Mouse (Mus musculus) layer of hippocampus, adult 18-20 months (tissue): Measurements from ENCODE around the gene Txndc11. TPM values are rescaled to one million over a fixed set of nuclear protein-coding genes. Genes with fewer than 3 reads are reported as not detected.
A peak's percentile ranks its signal among the peaks of the same experiment; 100 is the strongest.
"Not testable (repeated sequence)": the region's sequence is repeated elsewhere in the genome, so short reads cannot be mapped to it uniquely, and the experiment has no call there.

Experiments
- DNase-seq, 2 experiments: peaks; one replicate each; pipeline ENCODE4 v3.0.0; 2022; ENCODE audit warnings: low spot score in 2 of 2
- long read RNA-seq: library from polyadenylated mRNA; stranded (forward); transcript quantifications from one replicate; pipeline ENCODE4 v2.0.0, GENCODE M21; 2021
- total RNA-seq, 2 experiments: library from RNA; stranded (reverse); gene quantifications; 2 replicates each; pipeline ENCODE4 v1.2.3; 2021

Txndc11 gene
- 10 to 100 TPM; 26.4 to 28.5 TPM for total RNA-seq
- long read RNA-seq, transcript Txndc11-201 (12 exons, 3,095 nt), result major isoform, 18 of 78 reads
- long read RNA-seq, partial matches to known transcripts, result 3 of 78 reads
- long read RNA-seq, other reads (novel, unspliced or antisense), result 52 of 78 reads

DNA sequence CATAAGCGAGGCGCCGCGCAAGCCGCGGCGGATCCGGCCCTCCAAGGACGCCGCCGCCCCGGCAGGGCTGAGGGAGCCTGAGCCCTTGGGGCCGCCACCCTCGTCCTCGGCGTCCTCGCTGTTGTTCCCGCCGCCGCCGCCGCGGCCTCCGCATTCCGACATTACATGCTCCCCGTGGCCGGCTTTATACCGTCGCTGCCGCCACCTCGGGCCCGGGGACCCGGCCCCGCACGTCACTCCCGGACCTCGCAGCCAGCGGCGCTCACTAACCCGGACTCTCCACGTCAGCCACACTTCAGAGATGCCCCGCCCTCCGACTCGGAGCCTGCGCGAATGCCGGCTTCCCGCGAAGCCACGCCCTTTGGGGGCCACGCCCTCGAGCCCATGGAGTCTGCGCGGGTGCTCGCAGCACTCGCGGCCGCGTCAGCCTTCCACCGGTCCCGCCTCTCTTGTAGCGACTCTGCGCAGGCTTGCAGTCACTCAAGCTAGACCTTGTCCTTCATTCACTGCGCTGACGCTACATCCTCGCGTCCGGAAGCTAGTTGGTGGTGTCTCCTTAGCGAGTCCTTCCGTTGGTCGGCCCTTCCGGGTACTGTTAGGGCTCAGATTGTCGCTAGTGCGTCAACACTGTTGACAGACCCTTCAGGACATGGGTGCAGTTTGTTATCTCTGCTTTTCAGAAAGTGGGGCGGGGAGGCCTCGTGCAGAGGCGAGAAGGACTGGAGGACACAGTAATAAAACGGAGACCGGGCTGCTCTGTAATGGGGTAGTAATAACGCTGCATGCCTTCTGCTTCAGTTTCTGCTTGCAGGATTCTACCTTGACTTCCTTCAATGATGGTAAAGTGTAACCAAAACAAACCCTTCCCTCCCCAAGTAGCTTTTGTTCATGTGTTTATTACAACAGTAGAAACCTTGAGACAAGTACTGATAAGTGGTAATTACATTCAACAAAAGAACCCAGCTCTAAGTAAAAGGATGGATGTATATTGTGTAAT lies at the start of gene Txndc11:
Gene Txndc11, minus strand, starts transcription at position 303 of the 997 bp plus-strand sequence.
- peak; percentile 99 for DNase-seq

DNA sequence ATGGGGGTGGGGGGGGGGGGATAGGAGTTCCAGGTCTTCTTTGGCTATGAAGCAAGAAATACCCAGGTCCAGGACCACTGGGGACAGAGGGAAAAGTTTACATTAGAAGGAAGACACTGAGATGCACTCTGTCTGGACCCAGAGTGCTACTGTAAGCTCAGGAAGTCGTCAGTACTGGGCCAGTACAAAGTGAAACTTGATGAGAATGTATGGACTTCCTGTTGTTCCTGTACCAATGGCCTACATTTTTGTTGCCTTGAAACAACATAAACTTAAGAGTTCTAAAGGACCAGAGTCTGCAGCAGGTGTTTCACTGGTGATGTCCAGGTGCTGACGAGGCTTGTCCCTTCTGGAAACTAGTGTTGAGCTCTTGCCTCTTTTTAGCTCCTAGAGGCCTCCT lies 43.0 kb upstream of the Txndc11 start:
- no peak for DNase-seq

DNA sequence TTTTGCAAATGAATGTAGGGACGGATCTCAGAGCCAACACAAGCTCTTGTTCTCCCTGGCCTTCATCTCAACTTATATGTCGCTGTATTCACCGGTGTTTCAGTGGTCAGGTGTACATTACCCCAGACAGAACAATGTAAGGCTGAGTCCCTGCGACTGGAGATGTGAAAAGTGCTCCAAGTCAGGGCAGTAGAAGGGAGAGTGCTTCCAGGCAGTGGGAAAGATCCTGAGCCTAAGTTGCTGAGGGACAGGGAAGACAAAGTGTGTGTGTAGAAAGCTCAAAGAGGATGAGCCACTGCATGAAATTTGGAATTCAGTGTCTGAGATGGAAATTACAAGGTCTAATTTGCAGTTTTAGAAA lies 42.4 kb upstream of the Txndc11 start:
- no peak for DNase-seq

- DNase-seq, result peak; percentile 88 to 92
These were observed 41.9 kb upstream of the Txndc11 start, which contains the start of gene Zc3h7a for GRCm38 (mm10) chr16:11176208-11176883. TSS of gene Zc3h7a (minus strand) at chr16:11176393.

DNA sequence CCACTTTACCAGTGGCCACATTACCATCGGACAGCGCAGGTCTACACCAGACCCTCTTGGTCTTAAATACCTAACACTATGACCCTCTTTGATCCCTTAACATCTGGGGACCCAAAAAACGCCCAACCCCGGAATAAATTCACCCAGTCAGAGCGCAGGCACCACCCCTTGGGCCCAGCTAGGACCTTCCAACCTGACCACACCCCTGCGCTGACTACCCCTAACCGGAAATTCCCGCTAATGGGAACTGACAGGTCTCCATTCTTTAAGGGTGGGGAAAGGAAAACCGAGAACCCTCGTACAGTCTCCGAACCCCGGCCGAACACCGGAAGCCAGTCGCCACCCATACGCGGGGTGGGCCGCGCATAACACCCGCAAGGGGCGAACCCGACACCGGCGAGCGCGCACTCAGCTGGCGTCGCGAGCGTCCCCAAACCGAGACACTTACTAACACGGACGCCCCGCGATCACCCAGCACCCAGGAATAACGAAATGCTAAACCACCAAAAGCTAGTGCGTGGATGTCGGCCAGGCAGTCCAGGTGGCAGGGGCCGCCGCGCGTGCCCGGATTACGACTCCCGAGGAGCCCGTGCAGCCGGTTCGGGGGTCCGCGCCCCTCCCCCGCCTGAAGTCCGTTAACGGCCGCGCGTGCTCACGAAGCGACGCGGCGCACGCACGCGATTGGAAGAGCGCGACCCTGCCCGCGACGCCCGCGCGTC lies 41.2 kb upstream of the Txndc11 start:
- no peak for DNase-seq

GRCm38 (mm10) chr16:11175100-11175488 lies 40.6 kb upstream of the Txndc11 start:
- no peak for DNase-seq

- peak; percentile 29 to 62 for DNase-seq
These were observed 40.2 kb upstream of the Txndc11 start for GRCm38 (mm10) chr16:11174671-11175081.

- no peak for DNase-seq
These were observed 37.2 kb upstream of the Txndc11 start for GRCm38 (mm10) chr16:11171679-11172078.

- peak; percentile 40 to 74 for DNase-seq
These were observed 32.0 kb upstream of the Txndc11 start for GRCm38 (mm10) chr16:11166431-11166830.

DNA sequence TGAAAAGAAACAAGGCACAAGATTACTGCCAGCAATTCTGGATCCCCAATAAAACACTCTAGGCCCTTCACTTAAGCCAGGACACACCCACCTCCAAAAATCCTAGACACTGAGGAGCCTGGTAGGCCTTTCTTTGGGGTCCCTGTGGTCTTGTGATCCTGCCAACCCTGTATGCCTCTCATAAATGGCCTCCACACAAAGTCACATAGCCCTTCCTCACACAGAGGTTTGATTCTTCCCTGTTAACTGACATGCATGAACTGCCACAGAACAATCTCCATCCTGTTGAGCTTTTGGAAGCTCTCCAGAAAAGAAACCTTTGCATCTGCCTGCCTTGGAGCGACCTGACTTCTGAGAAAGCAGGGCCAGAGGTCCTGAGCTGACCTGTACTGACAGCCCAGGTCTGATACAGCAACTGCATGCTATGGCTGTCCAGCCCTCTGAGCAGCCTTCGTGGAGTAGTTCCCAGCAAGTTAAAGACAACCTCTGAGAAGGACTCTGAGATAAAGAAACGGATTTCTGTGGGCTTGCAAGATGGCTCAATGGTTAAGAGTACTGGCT lies 30.3 kb upstream of the Txndc11 start:
- DNase-seq, result no peak

DNA sequence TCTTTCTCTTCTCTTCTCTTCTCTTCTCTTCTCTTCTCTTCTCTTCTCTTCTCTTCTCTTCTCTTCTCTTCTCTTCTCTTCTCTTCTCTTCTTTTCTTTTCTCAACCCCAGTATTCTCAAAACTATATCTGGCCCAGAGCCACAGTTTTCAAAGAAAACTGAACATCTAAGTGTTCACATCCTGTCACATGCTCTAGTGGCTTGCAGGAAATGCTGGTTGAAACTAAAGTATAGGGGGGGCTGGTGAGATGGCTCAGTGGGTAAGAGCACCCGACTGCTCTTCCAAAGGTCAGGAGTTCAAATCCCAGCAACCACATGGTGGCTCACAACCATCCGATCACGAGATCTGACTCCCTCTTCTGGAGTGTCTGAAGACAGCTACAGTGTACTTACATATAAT lies 23.3 kb upstream of the Txndc11 start:
- DNase-seq, result not testable (repeated sequence)

GRCm38 (mm10) chr16:11154500-11154899 lies 20.1 kb upstream of the Txndc11 start:
- no peak for DNase-seq

GRCm38 (mm10) chr16:11143706-11144483 lies 9.4 kb upstream of the Txndc11 start:
- peak; percentile 100 for DNase-seq

DNA sequence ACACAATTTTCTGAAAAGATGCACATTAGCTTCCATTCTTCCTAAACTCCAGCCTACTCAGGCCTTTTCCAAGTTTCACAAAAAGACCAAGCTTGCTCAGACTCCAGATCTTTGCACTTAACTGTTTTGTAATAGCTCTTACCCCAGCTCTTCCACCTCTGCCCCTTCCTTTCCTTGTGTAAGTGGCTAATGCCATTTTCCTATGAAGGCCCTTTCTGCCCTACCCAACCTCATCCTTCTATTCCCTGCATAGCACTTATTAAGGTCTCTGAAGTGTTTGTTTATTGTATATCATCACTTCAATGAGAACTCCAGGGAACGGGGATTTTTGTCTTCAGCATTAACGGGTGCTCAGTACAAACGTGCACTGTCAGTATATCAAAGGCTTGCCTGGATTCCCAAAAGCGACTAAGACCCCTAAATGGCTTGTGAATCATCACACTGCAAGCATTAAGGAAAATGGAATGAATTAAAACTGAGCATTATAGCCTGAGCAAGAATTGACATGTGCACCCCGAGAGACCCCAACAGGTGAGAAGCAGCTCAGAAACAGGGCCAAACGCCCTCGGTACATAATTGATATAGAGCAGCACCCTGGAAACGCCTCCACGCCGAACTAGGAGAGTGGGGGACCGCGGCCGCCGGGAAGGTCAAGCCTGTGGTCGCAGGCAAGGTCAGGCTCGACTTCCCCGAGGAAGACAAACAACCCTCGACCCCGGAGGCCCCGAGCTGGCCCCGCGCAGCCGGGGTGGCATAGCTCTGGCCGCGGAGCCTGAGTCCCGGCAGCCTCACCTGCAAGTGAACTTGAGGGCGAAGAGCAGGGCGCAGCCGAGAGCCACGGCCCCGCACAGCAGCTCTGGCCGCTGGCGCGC lies 738 bp downstream of the Txndc11 start:
- peak in 1 of 2 experiments; percentile 38 for DNase-seq

DNA sequence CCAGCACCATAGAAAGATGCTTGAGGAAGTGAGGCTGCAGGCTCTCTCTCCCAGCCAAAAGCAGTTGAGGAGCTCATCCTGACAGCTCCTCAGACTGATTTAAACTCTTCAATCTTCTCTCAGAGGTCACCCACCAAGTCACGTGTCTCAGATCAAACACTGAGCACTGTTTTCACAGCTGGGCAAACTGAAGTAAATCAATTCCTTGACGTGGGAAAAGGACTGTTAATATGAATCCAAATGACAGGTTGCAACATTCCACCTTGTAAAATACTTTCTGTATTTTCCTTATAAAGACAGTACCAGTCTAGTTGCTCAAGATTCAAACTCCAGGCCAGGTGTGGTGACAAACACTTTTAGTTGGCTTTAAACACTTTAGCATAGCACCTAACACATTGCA lies 1.6 kb downstream of the Txndc11 start:
- DNase-seq, result no peak

DNA sequence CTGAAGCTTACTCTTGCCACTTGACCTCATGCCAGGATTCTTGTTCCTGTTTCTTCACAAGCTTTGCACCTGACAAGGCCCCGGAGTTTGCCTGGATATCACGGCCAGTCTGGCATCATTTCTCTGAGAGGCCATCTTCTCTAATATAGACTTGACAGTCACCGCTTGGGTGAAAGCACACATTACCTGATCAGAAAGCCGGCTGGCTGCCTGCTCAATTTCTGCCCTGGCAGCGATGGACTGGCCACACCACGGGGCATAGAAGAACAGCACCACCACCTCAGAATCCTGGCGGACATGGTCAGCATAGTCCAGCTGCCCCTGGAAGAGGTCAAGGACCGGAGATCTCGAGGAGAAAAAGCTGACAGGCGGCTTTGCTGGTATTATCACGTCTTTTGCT lies 6.1 kb downstream of the Txndc11 start:
- no peak for DNase-seq

GRCm38 (mm10) chr16:11125371-11125770 lies 9.1 kb downstream of the Txndc11 start:
- no peak for DNase-seq

GRCm38 (mm10) chr16:11124110-11124509 lies 10.3 kb downstream of the Txndc11 start:
- no peak for DNase-seq

DNA sequence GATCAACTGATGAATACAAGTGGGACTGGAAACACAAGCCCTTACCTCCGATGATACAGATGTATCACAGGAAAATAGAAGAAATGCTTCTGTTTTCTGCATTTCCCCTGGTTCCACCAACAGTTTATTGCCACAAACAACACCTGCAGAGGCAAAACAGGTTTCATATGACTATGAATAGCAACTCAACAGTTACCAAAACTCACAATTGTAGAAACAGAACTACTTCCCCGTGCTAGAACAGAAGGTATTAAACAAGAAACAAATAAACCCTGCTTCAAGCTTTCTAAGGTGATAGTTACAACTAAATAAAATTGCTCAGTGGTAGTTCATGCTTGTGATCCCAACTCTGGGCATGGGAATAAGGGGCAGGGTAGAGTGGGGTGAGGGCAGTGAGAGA lies 11.8 kb downstream of the Txndc11 start:
- DNase-seq, result no peak
